Mouse (Mus musculus) thymus, adult 2 months (tissue): ENCODE measurements around the gene Trabd2b.

Source experiments
- CTCF ChIP-seq: fragments of 200-500 bp; IDR thresholded peaks from 2 replicates; pipeline ENCODE4 v1.5.1; 2012; ENCODE audit warnings: mild to moderate bottlenecking, control low read depth, low read length, moderate library complexity, borderline replicate concordance; ENCODE audit not compliant: control insufficient read depth, poor library complexity, insufficient read depth; ENCODE audit errors: extremely low read depth
- POLR2A ChIP-seq: fragments of 200-500 bp; IDR thresholded peaks from 2 replicates; pipeline ENCODE4 v1.6.1; 2012; ENCODE audit warnings: mild to moderate bottlenecking, low read length, control low read depth, moderate library complexity; ENCODE audit not compliant: control insufficient read depth, poor library complexity, insufficient read depth; ENCODE audit errors: extremely low read depth

DNA sequence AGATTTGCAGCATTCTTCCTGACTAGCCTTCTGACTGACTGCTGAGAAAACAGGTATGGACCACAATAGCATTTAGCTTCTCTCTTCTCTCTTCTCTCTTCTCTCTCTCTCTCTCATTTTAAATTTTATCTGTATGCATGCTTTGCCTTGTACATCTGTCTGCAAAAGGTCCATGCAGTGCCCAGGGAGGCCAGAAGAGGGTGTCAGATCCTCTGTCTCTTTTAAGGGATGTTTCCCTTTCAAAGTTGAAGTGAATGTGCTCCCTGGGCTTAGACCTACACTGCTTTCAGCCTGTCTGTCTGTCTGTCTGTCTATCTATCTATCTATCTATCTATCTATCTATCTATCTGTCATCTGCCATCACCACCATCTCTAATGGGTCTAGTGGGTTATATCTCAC is 8.9 kb upstream of the Trabd2b start:
- TF ChIP-seq CTCF (no peak), POLR2A (no peak)
